Mouse (Mus musculus) spleen, adult 2 months (tissue): ENCODE measurements around the gene Cct2.

Source experiments
- CTCF ChIP-seq: fragments of 200-500 bp; IDR thresholded peaks from 2 replicates; pipeline ENCODE4 v1.5.1; 2011; ENCODE audit warnings: mild to moderate bottlenecking, inconsistent platforms; ENCODE audit not compliant: insufficient read depth, insufficient read length, insufficient replicate concordance; ENCODE audit errors: extremely low read depth
- POLR2A ChIP-seq: fragments of 200-500 bp; IDR thresholded peaks from 2 replicates; pipeline ENCODE4 v1.6.1; 2011; ENCODE audit warnings: low read depth, low read length, inconsistent platforms

- TF ChIP-seq CTCF, result no peak
- TF ChIP-seq POLR2A, result no peak
Measured at GRCm38 (mm10) chr10:117105015-117105414, 41.4 kb upstream of the Cct2 start.
